Mouse (Mus musculus): ENCODE results near the gene Cd200r2.
"Not testable (repeated sequence)": the region's sequence is repeated elsewhere in the genome, so short reads cannot be mapped to it uniquely, and the experiment has no call there.

DNA sequence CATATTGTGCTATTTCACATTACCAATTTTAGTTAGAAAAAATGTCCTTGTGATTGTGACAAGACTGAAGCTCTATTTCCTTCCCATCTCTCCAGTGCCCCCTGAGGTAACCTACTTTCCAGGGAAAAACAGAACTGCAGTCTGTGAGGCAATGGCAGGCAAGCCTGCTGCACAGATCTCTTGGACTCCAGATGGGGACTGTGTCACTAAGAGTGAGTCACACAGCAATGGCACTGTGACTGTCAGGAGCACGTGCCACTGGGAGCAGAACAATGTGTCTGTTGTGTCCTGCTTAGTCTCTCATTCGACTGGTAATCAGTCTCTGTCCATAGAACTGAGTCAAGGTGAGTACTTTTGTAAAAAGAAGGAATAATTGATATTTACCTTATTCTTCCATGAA lies 33.7 kb upstream of the Cd200r2 start:
- TF ChIP-seq POLR2A (IDR thresholded peaks at IDR 0.05; ENCODE audit: low read depth, low read length); CTCF (IDR thresholded peaks at IDR 0.05; ENCODE audit: extremely low read depth, insufficient read depth, insufficient read length, insufficient replicate concordance): not testable (repeated sequence)

All from spleen, adult 2 months (tissue).